Mouse (Mus musculus): ENCODE results near the gene Med25.

DNA sequence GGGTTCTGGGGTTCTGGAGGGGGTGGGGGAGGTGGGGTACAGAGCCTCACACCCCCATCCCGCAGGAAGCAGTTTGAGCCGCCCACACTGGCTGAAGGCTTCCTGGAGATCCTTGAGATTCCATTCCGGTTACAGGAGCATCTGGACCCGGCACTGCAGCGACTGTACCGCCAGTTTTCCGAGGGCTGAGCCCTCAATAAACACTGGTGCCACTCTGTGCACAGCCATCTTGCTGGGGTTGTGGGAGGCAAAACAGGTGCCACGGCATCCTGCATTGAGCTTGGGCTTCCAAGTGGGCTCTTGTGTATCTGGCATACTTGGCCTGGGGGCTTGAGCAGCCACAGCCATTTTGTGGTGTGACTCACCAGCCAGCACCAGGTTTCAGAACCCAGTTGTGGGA, 30.1 kb downstream of the Med25 start:
- TF ChIP-seq CTCF (IDR thresholded peaks at IDR 0.05; ENCODE audit: insufficient read depth, low read length) (no peak), POLR2A (IDR thresholded peaks at IDR 0.05; ENCODE audit: borderline replicate concordance, extremely low read depth, low read depth, low read length) (no peak)

Data from lung, adult 2 months (tissue).